In the genomic region with DNA sequence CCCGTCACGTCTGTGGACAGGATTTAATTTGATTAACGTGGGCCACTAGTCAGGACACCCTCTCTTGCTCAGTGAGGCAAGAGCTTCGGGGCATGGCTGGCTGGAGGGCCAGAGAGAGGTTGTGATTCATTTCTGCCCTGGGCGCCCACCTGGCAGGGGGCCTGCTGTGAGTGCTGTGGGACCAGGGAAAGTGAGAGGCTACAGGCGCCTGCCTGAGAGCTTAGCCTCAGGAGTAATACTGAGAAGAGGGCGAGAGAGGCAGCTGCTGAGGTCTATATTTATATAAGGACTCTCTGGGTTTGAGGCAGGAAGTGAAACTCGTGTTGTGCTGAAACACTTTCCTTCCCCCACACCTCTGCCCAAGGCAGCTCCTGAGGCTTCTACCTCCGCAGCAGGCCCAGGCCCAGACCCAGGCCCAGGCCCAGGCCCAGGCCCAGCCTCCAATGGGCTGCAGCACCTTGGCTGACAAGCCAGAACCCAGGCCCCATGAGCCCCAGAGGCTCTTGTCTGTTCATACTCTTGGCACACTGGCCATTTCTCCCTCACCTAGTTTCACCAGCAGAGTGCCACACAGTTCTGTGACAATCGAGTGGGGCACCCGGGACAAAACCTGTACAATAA, we compare ENCODE assay signal across 9 mouse cellular contexts.
DNase-seq lines count a peak whose midpoint lies in the region; ATAC-seq and TF ChIP-seq lines count a peak whose summit lies in the region.
"Had no signal": no experiment of that assay in that cellular context is flagged by ENCODE, and none has a peak within 500 bp of the region (broad histone marks: within the 10 kb centered on the region; RNA-seq: fewer than 3 reads in every experiment).

No protein-coding gene starts in this region.

- ATAC-seq in granulocyte monocyte progenitor cell, adult 5-6 weeks (replicated peaks; ENCODE audit: poor library complexity, severe bottlenecking), result peak; percentile 97
- ATAC-seq in midbrain, postnatal 0 days (ENCODE audit: low FRiP score), result no peak

- H3K4me1 ChIP-seq in midbrain, postnatal 0 days (ENCODE audit: insufficient read depth, low read length), result no peaks in the 10 kb centered on the region
- H3K4me1 ChIP-seq: midbrain, embryonic 12.5 days had no signal

- H3K4me3 ChIP-seq in macrophage (ENCODE audit: inconsistent target), result no peak overlapping the region
- H3K4me3 ChIP-seq in midbrain, postnatal 0 days (ENCODE audit: low read depth, low read length), result no peak overlapping the region
- H3K4me3 ChIP-seq: midbrain, embryonic 12.5 days had no signal

- H3K27me3 ChIP-seq in midbrain, postnatal 0 days (ENCODE audit: insufficient read depth, low read length), result no peaks in the 10 kb centered on the region
- H3K27me3 ChIP-seq: midbrain, embryonic 12.5 days had no signal

- peak overlapping the region; percentile 25; the same call in 1 of the 2 replicates for H3K27ac ChIP-seq in macrophage
- no peak overlapping the region for H3K27ac ChIP-seq in midbrain, postnatal 0 days (ENCODE audit: low read depth, low read length)
- H3K27ac ChIP-seq: midbrain, embryonic 12.5 days had no signal

- no peaks in the 10 kb centered on the region for H3K36me3 ChIP-seq in macrophage (ENCODE audit: inconsistent target)
- H3K36me3 ChIP-seq in midbrain, postnatal 0 days (ENCODE audit: insufficient read depth, low read length), result no peaks in the 10 kb centered on the region
- H3K36me3 ChIP-seq: midbrain, embryonic 12.5 days had no signal

- no peaks in the 10 kb centered on the region for H3K9me3 ChIP-seq in midbrain, postnatal 0 days (ENCODE audit: low read length)
- H3K9me3 ChIP-seq: midbrain, embryonic 12.5 days had no signal

- TF ChIP-seq CTCF in midbrain, postnatal 0 days (IDR thresholded peaks at IDR 0.05), result no peak

- intact Hi-C loops in left cerebral cortex, postnatal 10 days (cut with DNase I), result no loop called here

- H3K79me2 ChIP-seq in macrophage (ENCODE audit: inconsistent target), result no peaks in the 10 kb centered on the region

- H3K9ac ChIP-seq in midbrain, postnatal 0 days (replicated peaks; ENCODE audit: low read length, poor library complexity, severe bottlenecking), result no peak overlapping the region
- H3K9ac ChIP-seq: midbrain, embryonic 12.5 days had no signal

- H3K4me2 ChIP-seq in midbrain, postnatal 0 days (ENCODE audit: low read depth, low read length, poor library complexity, severe bottlenecking), result no peak overlapping the region
- H3K4me2 ChIP-seq: midbrain, embryonic 12.5 days had no signal

- 20% methylated on average over 11 of the region's 11 CpGs for WGBS in macrophage (ENCODE audit: missing documents)
- WGBS in midbrain, postnatal 0 days, result 69% methylated on average over 11 of the region's 11 CpGs

- peak; percentile 52 for DNase-seq in adrenal gland, postnatal 14 days
- no peak for DNase-seq in adrenal gland, adult (ENCODE audit: inconsistent age in 2 of 2, low spot score in 1 of 2)
- DNase-seq in 3134 (ENCODE audit: extremely low read depth, insufficient read length, low spot score), result peak; percentile 52
- DNase-seq in thymus, postnatal 14 days, result peak; percentile 70
- DNase-seq in midbrain, postnatal 0 days (ENCODE audit: low spot score), result no peak
- DNase-seq in left cerebral cortex, postnatal 10 days (ENCODE audit: extremely low spot score in 1 of 2, low spot score in 2 of 2), result no peak

Comparison
In these comparisons a context has a peak if more than half of its experiments do, and no peak if none do; other contexts are left out.
1. DNase-seq: peak in adrenal gland, postnatal 14 days (single experiment), 3134 (single experiment) and thymus, postnatal 14 days (single experiment); none in adrenal gland, adult (0 of 2), midbrain, postnatal 0 days (single experiment) and left cerebral cortex, postnatal 10 days (0 of 2).